Mouse (Mus musculus) midbrain, embryonic 14.5 days (tissue): ENCODE measurements around the gene Gm9758. TPM values are rescaled to one million over a fixed set of nuclear protein-coding genes. Genes with fewer than 3 reads are reported as not detected.

Experiments
- polyA plus RNA-seq: library from polyadenylated mRNA; unstranded; fragments of >200 nt; fragmentation: Nextera tagmentation; extraction: Ambion mirVana; gene quantifications from 2 replicates; pipeline ENCODE4 v1.2.1, GENCODE M21; 2014

Gene Gm9758
- polyA plus RNA-seq, 1 experiment from 2014 or later = not detected

Other genes with a start within 250 kb of the Gm9758 start
- not detected in 2 replicates for gene Speer4e, start 23.5 kb upstream of the Gm9758 start, polyA plus RNA-seq
- gene Gm10354, start 64.0 kb upstream of the Gm9758 start, polyA plus RNA-seq = not detected in 2 replicates
- not detected in 2 replicates for gene Gm17019, start 118.1 kb upstream of the Gm9758 start, polyA plus RNA-seq